Mouse (Mus musculus): ENCODE results near the gene Lgi4. TPM values are rescaled to one million over a fixed set of nuclear protein-coding genes. Genes with fewer than 3 reads are reported as not detected.

The Lgi4 gene
- polyA plus RNA-seq, 1 experiment from 2014 or later: 2.1 TPM

DNA sequence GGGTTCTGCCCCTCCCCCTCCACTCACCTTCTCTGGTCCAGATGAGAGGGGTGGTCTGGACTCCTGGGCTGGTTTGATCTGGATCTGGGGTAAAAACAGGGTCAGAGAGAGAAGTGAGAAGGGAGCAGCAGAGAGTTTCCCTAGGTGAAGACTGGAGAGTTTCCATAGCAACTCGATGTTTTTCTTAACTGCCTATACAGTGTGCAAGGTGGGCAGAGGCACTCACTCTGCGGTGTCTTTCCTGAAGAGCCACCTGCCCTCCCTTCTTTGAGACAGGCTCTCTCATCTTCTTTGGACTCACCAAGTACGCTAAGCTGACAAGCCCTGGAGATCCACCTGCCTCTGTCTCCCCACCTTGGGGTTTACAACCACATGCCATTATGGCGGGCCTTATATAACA is 20.1 kb upstream of the Lgi4 start:
- no peak overlapping the region for H3K9ac ChIP-seq
- H3K4me2 ChIP-seq (replicated peaks): no peak overlapping the region
- ATAC-seq (ENCODE audit: insufficient number of reproducible peaks, low FRiP score, low TSS enrichment, low read depth): no peak
- no peak overlapping the region for H3K27ac ChIP-seq (replicated peaks)
- peaks cover 12% of the 10 kb centered on the region for H3K4me1 ChIP-seq
- no peaks in the 10 kb centered on the region for H3K9me3 ChIP-seq (replicated peaks)
- H3K27me3 ChIP-seq: peaks cover 28% of the 10 kb centered on the region
- no peak overlapping the region for H3K4me3 ChIP-seq (replicated peaks)
- no peaks in the 10 kb centered on the region for H3K36me3 ChIP-seq
- 85% methylated on average over 4 of the region's 4 CpGs for WGBS

DNA sequence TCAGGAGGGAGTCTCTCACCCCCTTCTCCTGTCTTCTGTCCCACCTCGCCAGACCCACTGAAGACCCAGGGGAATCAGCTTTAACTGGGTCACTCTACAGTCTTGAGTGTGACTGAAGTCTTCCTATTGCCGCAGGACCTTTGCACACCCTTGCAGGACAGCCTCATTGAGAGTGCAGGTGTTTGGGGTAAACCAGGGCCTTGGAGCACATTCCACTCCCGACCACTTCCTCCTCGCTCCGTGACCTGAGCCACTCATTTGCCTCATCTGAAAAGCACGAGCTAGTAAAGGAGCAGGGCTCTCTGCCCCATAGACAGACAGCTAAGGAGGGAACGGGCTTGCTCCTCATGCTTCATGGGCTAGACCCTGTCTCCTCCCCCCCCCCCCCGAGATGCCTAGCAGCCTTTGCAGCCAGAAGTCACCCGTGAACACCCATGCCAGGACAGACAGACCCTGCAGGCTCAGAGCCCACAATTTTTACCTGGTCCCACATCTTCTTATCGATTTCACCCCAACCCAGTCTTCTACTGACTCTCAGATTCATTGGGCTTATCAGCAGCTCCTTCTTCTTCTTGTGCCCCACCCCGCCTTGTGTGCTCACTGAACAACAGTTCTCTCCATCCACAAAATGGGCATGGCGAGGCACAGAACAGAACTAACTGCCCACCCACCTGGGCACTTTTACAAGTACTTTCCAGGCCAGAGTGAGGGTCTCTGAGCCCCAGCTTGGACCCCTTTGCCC is 18.7 kb upstream of the Lgi4 start:
- H3K27ac ChIP-seq (replicated peaks): no peak overlapping the region
- no peak overlapping the region for H3K4me2 ChIP-seq (replicated peaks)
- 73% methylated on average over 12 of the region's 12 CpGs for WGBS
- H3K4me3 ChIP-seq (replicated peaks): no peak overlapping the region
- peaks cover 12% of the 10 kb centered on the region for H3K4me1 ChIP-seq
- H3K27me3 ChIP-seq: peaks cover 35% of the 10 kb centered on the region
- no peak for ATAC-seq (ENCODE audit: insufficient number of reproducible peaks, low FRiP score, low TSS enrichment, low read depth)
- H3K9ac ChIP-seq: no peak overlapping the region
- no peaks in the 10 kb centered on the region for H3K9me3 ChIP-seq (replicated peaks)
- no peaks in the 10 kb centered on the region for H3K36me3 ChIP-seq

DNA sequence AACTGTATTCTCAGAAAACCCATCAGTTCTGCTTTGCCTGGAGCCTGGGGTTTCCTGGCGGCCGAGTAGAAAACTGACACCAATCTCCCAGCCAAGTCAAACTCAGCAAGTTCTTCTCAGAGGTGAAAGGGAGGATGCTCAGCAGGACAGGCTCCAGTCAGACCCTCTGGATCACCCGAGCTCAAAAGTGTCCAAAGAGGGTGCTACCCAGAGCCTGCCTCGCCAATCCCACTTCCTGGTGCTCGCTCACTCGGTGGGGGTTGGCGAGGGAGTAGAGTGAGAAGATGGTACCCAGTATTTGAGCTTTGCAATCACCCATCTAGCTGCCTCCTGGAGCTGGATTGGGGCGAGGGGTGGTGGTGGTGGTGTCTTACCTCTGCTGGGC is 18.1 kb upstream of the Lgi4 start:
- no peak overlapping the region for H3K4me2 ChIP-seq (replicated peaks)
- H3K36me3 ChIP-seq: no peaks in the 10 kb centered on the region
- no peak for ATAC-seq (ENCODE audit: insufficient number of reproducible peaks, low FRiP score, low TSS enrichment, low read depth)
- H3K4me1 ChIP-seq: peaks cover 12% of the 10 kb centered on the region
- WGBS: 34% methylated on average over 8 of the region's 8 CpGs
- H3K4me3 ChIP-seq (replicated peaks): peak overlapping the region; percentile 32; the same call in 1 of the 2 replicates
- H3K9ac ChIP-seq: no peak overlapping the region
- H3K27ac ChIP-seq (replicated peaks): no peak overlapping the region
- H3K9me3 ChIP-seq (replicated peaks): no peaks in the 10 kb centered on the region
- peaks cover 35% of the 10 kb centered on the region for H3K27me3 ChIP-seq

DNA sequence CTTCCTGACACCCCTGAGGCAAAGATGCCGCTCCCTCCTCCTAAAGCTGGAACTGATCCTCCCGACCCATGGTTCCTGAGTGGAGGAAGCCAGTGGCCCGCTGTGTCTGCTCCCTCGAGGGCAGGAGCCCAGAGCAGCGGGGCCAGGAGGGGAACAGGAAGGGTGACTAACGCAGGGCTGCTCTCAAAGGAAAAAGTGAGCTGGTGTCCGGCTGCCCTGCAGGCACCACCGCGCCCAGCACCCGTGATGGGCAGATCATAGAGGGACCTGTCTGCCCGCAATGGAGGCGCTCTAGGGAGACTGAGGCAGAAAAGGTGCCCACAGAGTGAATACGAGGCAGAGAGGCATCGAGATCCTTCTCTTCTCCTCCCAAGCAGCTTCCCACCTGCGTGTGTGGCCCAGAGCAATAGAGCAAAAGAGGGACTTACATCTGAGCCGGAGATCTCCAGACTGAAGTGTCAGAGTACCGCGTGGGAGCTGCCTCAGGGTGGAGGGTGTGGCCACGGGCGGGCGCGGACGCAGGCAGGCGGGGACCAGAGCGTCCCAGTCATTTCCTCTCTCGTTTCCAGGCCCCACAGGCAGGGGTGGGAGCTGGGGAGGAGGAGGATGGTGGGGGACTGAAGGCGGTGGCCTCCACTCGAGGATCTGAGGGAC is 17.4 kb upstream of the Lgi4 start:
- WGBS: 2% methylated on average over 28 of the region's 28 CpGs
- ATAC-seq (ENCODE audit: insufficient number of reproducible peaks, low FRiP score, low TSS enrichment, low read depth): peak; percentile 60
- H3K27ac ChIP-seq (replicated peaks): no peak overlapping the region
- H3K4me2 ChIP-seq (replicated peaks): peak overlapping the region; percentile 52
- H3K27me3 ChIP-seq: peaks cover 35% of the 10 kb centered on the region
- H3K9me3 ChIP-seq (replicated peaks): no peaks in the 10 kb centered on the region
- H3K4me3 ChIP-seq (replicated peaks): peak overlapping the region; percentile 32
- H3K4me1 ChIP-seq: peaks cover 12% of the 10 kb centered on the region
- H3K36me3 ChIP-seq: no peaks in the 10 kb centered on the region
- no peak overlapping the region for H3K9ac ChIP-seq

DNA sequence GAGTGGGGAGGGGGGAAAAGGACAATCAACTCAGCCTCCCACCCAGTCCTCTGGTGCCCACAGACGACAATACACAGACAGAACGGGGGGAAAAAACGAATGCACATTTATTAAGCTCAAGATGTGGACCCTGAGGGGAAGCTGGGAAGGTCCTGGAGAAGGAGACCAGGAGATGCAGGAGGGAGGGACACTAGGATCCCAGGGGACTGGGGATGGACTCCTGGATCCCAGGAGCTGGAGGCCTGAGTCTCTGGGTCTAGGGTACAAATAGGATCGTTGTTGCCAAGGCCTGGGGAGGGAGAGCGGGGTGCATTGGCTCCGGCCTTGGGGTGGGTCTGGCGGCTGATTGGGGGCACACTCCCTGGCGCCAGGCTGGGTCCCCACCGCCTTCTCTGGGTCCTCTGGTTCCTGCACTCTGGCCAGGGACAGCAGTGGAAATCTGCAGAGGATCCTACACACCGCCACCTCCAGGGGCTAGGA is 16.7 kb upstream of the Lgi4 start, which contains the start of gene Fxyd5:
TSS of gene Fxyd5 (minus strand) at position 51 of the 480 bp plus-strand sequence.
- no peaks in the 10 kb centered on the region for H3K9me3 ChIP-seq (replicated peaks)
- H3K27ac ChIP-seq (replicated peaks): no peak within 1 kb of the TSS
- H3K4me1 ChIP-seq: peaks cover 12% of the 10 kb centered on the region
- WGBS: 38% methylated on average over 10 of the region's 10 CpGs
- no peak within 1 kb of the TSS for H3K9ac ChIP-seq
- no peaks in the 10 kb centered on the region for H3K36me3 ChIP-seq
- peak within 1 kb of the TSS; percentile 52 for H3K4me2 ChIP-seq (replicated peaks)
- H3K27me3 ChIP-seq: peaks cover 35% of the 10 kb centered on the region
- H3K4me3 ChIP-seq (replicated peaks): peak within 1 kb of the TSS; percentile 32
- 0 out of 2 replicates have a peak, but pooled peaks have one; percentile 4 for ATAC-seq (ENCODE audit: insufficient number of reproducible peaks, low FRiP score, low TSS enrichment, low read depth)

DNA sequence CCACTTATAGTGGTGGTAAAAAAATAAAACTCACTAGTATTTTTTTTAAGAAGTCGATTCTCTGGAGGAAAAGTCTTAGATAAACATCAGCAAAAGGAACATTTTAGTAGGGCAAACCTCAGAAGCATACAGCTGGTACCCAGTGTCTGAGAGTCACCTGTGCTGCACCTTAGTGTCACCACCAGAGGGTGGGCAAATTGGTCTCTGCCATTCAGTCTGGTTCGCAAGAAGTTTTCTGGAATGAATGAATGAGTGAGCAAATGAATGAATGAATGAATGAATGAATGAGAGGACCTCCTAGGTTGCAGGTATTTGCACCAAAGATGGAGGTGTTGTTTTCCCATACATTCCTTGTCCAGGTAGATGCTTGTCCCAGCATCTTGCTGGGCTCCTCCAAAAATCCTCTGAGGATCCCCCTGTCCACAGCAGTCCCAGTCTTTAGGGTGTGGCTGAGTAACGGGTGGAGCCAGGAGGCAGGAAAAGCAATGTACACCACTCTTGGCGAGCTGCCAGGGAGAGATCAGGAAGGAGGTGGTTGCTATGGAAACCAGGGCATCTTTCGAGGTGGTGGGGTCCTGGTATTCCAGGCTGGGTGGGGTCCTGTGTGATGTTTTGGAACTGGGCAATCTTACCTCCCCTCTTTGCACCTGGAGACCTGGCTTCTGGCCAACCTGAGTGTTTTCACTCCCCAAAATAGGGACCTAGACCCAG is 9.9 kb upstream of the Lgi4 start:
- no peaks in the 10 kb centered on the region for H3K36me3 ChIP-seq
- peaks cover 60% of the 10 kb centered on the region for H3K27me3 ChIP-seq
- no peak for ATAC-seq (ENCODE audit: insufficient number of reproducible peaks, low FRiP score, low TSS enrichment, low read depth)
- no peak overlapping the region for H3K27ac ChIP-seq (replicated peaks)
- H3K4me3 ChIP-seq (replicated peaks): 0 out of 2 replicates have a peak overlapping the region, but pooled peaks have one; percentile 17
- peaks cover 45% of the 10 kb centered on the region for H3K4me1 ChIP-seq
- no peak overlapping the region for H3K9ac ChIP-seq
- 19% methylated on average over 5 of the region's 5 CpGs for WGBS
- peak overlapping the region; percentile 46 for H3K4me2 ChIP-seq (replicated peaks)
- no peaks in the 10 kb centered on the region for H3K9me3 ChIP-seq (replicated peaks)

DNA sequence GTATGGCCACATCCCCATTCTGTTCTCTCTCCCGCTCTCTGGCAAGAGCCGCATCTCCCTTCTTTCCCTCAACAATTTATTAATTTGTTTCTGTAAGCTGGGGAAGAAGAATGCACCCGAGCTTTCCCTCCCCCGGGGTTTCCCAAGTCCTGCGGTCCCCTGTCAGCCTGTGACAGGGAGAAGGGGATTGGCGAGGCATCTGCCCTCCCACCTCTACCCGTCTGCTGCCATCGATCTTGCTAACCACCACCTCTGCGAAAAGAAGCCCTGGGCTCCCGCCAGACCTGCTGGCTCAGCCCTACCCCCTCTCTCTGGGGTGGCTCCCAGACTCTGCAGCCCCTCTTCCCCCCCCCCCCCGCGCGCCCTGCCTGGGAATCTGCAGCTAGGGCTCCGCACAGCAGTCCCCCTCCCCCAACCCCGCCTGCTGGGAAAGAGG is 9.3 kb upstream of the Lgi4 start:
- 0% methylated on average over 12 of the region's 15 CpGs for WGBS
- H3K36me3 ChIP-seq: no peaks in the 10 kb centered on the region
- H3K27me3 ChIP-seq: peaks cover 56% of the 10 kb centered on the region
- no peak for ATAC-seq (ENCODE audit: insufficient number of reproducible peaks, low FRiP score, low TSS enrichment, low read depth)
- peaks cover 51% of the 10 kb centered on the region for H3K4me1 ChIP-seq
- peak overlapping the region; percentile 46 for H3K4me2 ChIP-seq (replicated peaks)
- H3K9ac ChIP-seq: no peak overlapping the region
- no peaks in the 10 kb centered on the region for H3K9me3 ChIP-seq (replicated peaks)
- 0 out of 2 replicates have a peak overlapping the region, but pooled peaks have one; percentile 17 for H3K4me3 ChIP-seq (replicated peaks)
- no peak overlapping the region for H3K27ac ChIP-seq (replicated peaks)

DNA sequence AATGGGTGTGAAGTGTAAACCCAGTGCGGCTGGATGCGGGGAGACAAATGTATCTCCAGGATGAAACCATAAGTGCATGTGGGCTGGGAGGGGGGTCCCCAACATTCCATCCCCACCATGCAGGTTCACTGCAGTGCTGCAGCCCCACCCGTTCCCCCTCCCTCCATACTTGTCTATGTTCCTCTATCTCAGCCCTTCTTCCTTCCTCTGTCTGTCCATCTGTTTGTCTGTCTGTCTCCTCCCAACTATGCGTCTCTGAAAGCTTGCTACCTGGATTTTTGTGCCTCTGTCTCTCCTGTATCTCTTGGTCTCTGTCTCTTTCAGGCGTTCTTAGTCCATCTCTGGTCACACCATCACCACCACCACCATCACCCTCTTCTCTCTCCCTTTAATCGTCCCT is 8.7 kb upstream of the Lgi4 start:
- no peaks in the 10 kb centered on the region for H3K36me3 ChIP-seq
- H3K4me3 ChIP-seq (replicated peaks): peak overlapping the region; percentile 17; the same call in 1 of the 2 replicates
- no peak overlapping the region for H3K27ac ChIP-seq (replicated peaks)
- H3K4me1 ChIP-seq: peaks cover 56% of the 10 kb centered on the region
- no peak overlapping the region for H3K9ac ChIP-seq
- H3K27me3 ChIP-seq: peaks cover 56% of the 10 kb centered on the region
- H3K9me3 ChIP-seq (replicated peaks): no peaks in the 10 kb centered on the region
- ATAC-seq (ENCODE audit: insufficient number of reproducible peaks, low FRiP score, low TSS enrichment, low read depth): no peak
- H3K4me2 ChIP-seq (replicated peaks): peak overlapping the region; percentile 46
- 5% methylated on average over 6 of the region's 6 CpGs for WGBS

DNA sequence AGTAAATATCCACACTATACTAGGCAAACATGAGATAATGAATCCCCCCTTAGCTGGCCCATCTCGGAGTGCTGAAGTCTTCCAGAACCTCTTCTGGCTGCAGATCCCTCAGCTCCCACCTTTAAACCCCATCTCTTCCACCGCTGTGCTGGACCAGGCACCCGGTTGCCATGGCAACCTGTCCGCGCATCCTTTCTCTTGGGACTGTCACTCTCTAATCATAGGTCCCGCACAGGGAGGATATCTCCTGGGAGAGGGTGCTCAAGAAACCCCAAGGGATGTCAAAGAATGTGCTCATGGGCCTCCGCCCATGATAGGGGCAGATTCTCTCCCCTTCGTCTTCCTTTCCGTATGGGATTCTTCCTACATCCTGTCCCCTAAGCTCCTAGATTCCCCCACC is 8.2 kb upstream of the Lgi4 start:
- no peak for ATAC-seq (ENCODE audit: insufficient number of reproducible peaks, low FRiP score, low TSS enrichment, low read depth)
- no peaks in the 10 kb centered on the region for H3K9me3 ChIP-seq (replicated peaks)
- peak overlapping the region; percentile 46 for H3K4me2 ChIP-seq (replicated peaks)
- H3K4me1 ChIP-seq: peaks cover 57% of the 10 kb centered on the region
- peak overlapping the region; percentile 17 for H3K4me3 ChIP-seq (replicated peaks)
- peaks cover 56% of the 10 kb centered on the region for H3K27me3 ChIP-seq
- WGBS: 2% methylated on average over 9 of the region's 9 CpGs
- H3K27ac ChIP-seq (replicated peaks): no peak overlapping the region
- H3K9ac ChIP-seq: no peak overlapping the region
- H3K36me3 ChIP-seq: no peaks in the 10 kb centered on the region

DNA sequence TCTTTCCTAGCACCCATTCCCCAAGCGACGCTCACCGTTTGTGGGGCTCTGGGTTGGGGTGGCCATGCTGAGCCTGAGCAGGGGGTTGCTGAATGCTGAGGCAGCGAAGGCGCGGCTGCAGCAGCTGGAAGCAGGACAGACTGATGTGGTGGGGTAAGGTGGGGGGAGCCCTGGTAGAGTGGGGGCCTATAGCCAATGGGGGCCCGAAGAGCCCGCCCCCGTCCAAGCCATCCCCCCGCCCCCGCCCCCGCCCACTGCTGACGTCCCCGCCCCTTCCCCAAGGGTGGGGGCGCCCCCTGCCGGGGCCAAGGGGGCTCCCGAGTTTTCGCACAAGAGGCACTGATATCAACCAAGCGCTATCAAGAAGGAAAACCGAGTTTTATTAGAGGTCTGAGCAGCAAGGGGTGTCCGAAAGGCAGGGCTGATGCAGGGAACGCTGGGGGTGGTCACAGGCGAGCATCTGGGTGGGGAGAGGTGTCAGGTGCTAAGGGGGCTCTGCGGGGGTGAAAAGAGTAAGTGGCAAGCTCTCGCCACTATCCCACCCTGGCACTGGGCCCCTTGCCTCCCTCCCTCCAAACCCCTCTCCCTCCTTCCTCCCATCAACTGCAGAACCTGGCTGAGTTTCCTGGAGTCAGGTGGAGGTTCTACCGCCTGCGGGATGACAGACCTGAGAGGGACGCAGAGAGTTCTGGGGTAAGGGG is 7.7 kb upstream of the Lgi4 start, which contains the start of gene Fxyd7:
TSS of gene Fxyd7 (minus strand) at position 147 of the 701 bp plus-strand sequence.
- no peak for ATAC-seq (ENCODE audit: insufficient number of reproducible peaks, low FRiP score, low TSS enrichment, low read depth)
- no peak within 1 kb of the TSS for H3K9ac ChIP-seq
- WGBS: 2% methylated on average over 28 of the region's 28 CpGs
- peak within 1 kb of the TSS; percentile 46 for H3K4me2 ChIP-seq (replicated peaks)
- H3K36me3 ChIP-seq: no peaks in the 10 kb centered on the region
- H3K4me1 ChIP-seq: peaks cover 57% of the 10 kb centered on the region
- peak within 1 kb of the TSS; percentile 17 for H3K4me3 ChIP-seq (replicated peaks)
- H3K9me3 ChIP-seq (replicated peaks): no peaks in the 10 kb centered on the region
- H3K27me3 ChIP-seq: peaks cover 56% of the 10 kb centered on the region
- no peak within 1 kb of the TSS for H3K27ac ChIP-seq (replicated peaks)
